Mouse (Mus musculus) olfactory bulb, adult 2 months (tissue): ENCODE data around the gene Rasgef1a.

Source experiments
- CTCF ChIP-seq: fragments of 200-500 bp; IDR thresholded peaks from 2 replicates; pipeline ENCODE4 v1.5.1; 2012; ENCODE audit warnings: low read depth, mild to moderate bottlenecking, low read length, moderate library complexity; ENCODE audit not compliant: insufficient read depth
- POLR2A ChIP-seq: fragments of 200-500 bp; IDR thresholded peaks from 2 replicates; pipeline ENCODE4 v1.6.1; 2012; ENCODE audit warnings: mild to moderate bottlenecking, low read depth, low read length, moderate library complexity; ENCODE audit not compliant: insufficient read depth

DNA sequence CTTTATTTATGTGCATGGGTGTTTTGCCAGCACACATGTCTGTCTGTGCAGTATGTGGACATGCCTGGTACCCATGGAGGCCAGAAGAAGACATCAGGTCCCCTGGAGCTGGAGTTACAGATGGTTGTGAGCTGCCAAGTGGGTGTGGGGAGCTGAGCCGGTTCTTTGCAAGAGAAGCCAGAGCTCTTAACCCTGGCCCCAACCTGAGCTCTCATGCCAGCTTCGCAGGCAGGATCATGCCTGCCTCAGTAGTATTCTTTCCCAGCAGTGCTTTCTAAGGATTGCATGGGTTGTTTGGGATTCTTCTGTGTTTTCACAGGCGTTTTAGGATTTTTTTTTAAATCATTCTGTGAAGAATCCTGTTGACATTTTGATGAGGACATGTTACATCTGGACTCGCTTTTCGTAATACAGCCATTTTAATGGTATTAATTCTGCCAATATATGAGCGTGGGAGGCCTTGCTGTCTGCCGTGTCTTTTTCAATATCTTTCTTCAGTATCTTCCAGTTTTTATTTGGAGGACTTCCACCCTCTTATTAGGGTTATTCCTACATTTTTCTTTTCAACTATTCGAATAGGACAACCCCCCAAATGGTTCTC lies 86.6 kb downstream of the Rasgef1a start:
- no peak for TF ChIP-seq CTCF
- TF ChIP-seq POLR2A = no peak
